Mouse (Mus musculus) brain, adult 2 months (tissue): Measurements from ENCODE around the gene Lekr1.

Experiments
- DNase-seq: peaks from one replicate; pipeline ENCODE4 v3.0.0; 2011; ENCODE audit warnings: low read depth, low spot score

Lekr1 gene

DNA sequence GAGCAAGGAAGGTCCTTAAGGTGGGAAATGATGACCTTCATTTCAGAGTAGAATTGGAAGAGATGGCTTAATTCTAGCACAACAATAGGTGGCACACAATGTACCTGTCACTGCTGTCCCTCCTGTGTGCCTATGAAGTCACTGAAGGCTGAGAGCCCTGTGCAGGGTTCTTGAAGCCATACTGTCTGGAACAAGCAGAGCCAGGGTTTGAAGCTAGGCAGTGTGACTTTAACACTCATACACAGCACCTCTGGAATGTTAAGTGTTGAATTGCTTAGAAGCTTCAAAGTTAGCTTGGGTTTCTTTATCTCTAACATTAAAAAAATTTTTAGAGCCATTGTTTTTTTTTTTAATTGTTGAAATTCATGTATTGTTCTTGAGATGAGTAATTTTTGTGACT, 100.4 kb downstream of the Lekr1 start:
- DNase-seq: no peak

GRCm38 (mm10) chr3:65767202-65767862, 101.3 kb downstream of the Lekr1 start:
- peak; percentile 25 for DNase-seq

DNA sequence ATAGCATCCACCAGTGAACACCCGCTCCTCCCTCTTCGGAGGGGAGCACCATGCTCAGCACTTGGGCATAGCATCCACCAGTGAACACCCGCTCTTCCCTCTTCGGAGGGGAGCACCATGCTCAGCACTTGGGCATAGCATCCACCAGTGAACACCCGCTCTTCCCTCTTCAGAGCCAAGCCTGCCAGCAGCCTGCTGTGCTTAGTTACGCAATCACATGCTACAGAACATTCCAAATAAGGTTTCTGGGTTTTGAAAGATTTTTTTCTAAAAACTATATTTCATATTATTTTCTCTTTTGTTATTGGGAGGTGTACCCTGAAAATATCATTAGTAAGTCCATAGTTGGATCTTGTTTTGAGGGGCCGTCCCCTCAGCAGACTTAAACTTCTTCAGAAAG, 103.6 kb downstream of the Lekr1 start:
- peak; percentile 9 for DNase-seq

GRCm38 (mm10) chr3:65773910-65774309, 107.9 kb downstream of the Lekr1 start:
- no peak for DNase-seq

DNA sequence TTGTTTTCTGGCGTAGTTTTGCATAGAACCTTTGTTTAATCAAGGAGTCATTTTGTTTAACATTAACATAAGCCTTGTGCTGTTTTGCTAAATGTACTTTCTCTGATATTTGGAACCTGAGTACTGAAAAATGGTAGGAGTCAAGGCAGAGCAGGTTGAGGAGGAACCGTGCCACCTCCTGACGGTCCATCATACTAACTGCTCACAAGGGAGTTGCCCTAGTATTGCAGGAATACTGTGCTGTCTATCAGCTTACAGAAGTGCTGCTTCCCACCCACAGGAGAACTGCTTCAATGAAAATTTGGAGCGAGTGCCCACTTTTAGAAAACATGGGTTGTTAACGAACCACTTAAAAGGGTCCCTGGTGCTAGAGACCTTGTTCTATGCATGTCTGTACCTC, 109.1 kb downstream of the Lekr1 start:
- DNase-seq: no peak

DNA sequence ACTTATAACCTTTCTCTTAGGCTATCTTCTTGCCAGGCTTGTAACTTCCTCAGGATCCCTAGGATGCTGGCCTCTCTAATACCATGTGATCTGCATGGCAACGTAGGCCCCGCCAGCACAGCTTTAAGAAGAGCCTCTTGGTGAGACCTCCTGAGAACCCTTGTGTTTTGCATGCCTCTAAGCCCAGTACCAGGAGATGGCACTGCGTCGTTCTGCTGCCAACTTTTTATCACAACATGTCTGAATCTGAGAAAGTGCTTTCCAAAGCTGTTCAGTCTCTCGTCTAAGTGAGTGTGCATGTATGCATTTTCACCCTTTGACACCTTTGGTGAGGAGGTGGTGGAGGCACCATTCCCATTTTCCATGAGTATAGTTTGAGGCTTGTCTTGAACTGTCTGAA, 116.2 kb downstream of the Lekr1 start:
- DNase-seq: peak; percentile 16

GRCm38 (mm10) chr3:65790076-65790685, 124.2 kb downstream of the Lekr1 start:
- no peak for DNase-seq

DNA sequence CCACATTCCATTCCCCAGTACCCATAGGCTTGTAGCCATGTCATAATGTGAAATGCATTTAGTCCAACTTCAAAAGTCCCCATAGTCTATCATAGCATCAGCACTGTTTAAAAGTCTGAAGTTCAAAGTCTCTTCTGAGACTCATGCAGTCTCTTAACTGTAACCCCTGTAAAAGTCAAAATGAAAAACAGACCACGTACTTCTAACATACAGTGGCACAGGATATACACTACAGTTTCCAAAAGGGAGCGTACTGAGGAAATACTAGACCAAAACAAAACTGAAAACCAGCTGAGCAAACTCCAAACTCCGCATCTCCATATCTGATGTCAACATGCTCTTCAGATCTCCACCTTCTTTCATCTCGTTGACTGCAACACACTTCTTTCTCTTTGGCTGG, 127.5 kb downstream of the Lekr1 start:
- DNase-seq: no peak

GRCm38 (mm10) chr3:65794711-65795110, 128.7 kb downstream of the Lekr1 start:
- no peak for DNase-seq

GRCm38 (mm10) chr3:65797345-65798137, 131.5 kb downstream of the Lekr1 start:
- DNase-seq: no peak

- no peak for DNase-seq
These were observed 134.9 kb downstream of the Lekr1 start for GRCm38 (mm10) chr3:65800962-65801361.

- DNase-seq: peak; percentile 8
These were observed 136.2 kb downstream of the Lekr1 start for GRCm38 (mm10) chr3:65802185-65802584.

DNA sequence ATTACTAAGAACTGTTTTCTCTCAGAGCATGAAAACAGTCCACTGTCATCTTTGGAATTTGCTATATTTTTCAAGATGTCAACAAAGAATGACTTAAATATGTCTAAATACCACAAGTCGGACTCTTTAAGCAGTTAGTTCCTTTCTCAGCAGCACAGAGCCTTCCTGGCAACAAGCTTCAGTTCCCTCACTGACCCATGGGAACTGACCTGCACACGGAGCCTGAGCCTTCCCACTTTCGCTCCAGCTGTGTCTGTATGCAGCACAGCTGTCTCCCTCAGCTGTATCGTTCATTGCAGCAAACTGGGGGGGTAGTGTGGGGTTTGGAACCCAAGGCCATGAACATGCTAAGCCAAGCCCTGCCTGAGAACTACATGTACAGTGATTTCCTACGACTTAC, 136.8 kb downstream of the Lekr1 start:
- DNase-seq: no peak

DNA sequence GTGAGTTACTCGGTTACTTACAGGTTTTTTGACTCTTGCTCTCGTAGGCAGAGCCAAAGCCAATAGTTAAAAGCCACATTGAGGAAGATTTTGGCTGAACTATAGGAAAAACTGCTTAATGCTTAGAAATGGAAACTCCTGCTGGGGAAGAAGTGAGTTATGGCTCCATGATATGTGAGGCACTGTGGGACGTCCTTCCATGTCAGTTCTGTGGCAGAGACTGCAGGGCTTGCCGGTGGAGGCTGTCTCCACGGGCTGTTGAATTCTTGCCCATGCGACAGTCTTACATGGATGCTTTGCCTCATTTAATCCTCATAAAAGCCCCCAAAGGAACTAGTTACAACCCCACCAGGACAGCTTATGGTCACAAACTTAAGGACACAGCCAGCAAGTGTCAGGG, 148.9 kb downstream of the Lekr1 start:
- DNase-seq: no peak

DNA sequence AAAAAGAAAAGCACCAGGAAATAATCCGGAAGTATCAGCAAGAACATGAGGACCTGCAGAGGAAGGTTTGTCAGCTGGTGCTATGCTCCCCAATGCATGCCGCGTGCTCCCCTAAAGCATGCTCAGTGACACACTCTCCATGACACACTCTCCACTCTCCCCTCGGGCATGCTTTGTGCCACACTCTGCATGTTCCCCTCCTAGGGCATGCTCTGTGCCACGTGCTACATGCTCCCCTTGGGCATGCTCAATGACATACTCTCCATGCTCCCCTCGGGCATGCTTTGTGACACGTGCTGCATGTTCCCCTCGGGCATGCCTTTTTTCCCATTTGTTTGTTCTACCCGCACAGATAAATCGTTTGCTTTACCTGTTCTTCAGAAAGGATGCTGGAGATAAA, 150.0 kb downstream of the Lekr1 start:
- DNase-seq: no peak

GRCm38 (mm10) chr3:65818597-65818996, 152.6 kb downstream of the Lekr1 start:
- DNase-seq: no peak

DNA sequence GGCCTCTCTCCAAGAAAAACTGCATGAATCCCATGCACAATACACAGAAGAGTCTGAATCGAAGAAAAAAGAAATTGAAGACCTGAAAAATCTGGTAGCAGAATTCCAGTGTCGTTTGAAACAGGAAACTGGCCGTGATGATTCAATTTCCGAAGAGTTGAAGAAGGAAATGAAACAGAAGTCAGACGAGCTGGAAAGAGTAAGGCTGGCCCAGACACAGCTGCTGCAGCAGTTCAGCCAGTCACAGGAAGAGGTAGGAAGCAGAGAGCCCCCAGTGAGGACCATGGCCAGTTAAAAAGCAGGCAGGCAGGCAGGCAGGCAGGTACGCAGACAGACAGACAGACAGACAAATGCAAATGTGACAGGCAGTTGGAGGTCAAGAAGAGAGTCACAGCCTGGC, 153.8 kb downstream of the Lekr1 start:
- no peak for DNase-seq

GRCm38 (mm10) chr3:65824886-65825285, 158.9 kb downstream of the Lekr1 start:
- no peak for DNase-seq

DNA sequence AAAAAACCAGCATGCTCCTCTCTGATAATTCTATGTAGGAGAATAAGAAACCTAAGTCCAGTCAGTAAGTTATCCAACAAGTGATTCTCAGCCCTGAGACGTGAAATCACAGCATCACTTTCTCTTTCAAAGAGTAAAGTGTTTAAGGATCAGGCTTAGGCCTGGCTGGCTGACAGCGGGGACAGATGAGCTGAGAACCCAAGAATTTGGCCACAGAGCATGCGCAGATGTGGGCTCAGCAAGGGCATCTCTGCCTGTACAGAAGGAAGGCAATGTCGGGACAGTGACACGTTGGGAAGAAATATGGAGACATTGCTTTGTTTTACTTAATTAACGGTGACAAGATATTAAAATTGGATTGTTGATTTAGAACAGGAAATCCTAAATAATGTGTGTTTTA, 160.7 kb downstream of the Lekr1 start:
- DNase-seq: no peak

GRCm38 (mm10) chr3:65827400-65827799, 161.4 kb downstream of the Lekr1 start:
- no peak for DNase-seq

DNA sequence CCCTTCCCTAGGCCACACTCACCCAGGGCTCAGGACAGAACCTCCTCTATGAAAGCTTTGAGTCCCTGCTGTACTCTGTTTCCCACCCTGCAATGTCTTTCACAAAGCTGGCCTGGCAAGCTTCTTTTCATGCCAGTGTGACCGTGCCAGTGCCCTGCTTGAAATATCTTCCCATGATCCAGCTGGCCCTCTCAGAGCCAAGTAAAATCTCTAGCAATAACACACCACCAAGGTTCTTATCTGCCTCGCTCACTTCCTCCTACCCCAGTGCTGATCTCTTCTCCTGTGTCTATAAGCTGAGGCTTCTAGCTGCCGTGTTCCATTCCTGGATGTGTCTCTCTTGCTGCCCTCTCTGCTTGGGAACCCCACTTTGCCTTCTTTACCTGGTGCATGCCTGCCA, 162.0 kb downstream of the Lekr1 start:
- DNase-seq: no peak

DNA sequence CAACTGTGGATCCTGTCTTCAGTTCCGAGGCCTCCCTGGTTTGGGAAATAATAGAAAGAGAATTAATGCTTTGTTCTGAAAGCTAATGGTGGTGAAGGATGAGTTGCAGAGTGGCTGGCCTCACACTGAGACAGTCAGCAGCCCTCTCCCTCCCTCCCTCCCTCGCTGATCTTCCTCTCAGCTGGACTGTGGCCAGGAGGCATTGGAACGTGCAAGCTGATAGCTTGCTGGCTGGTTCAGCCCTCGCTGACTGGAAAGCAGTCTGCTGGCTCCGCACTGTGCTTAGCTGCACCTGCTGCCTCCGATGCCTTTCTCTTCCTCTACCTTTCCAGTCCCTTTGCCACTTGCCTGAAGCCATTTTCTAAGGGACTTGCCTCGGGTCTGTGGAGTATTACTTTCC, 163.2 kb downstream of the Lekr1 start:
- peak; percentile 80 for DNase-seq

DNA sequence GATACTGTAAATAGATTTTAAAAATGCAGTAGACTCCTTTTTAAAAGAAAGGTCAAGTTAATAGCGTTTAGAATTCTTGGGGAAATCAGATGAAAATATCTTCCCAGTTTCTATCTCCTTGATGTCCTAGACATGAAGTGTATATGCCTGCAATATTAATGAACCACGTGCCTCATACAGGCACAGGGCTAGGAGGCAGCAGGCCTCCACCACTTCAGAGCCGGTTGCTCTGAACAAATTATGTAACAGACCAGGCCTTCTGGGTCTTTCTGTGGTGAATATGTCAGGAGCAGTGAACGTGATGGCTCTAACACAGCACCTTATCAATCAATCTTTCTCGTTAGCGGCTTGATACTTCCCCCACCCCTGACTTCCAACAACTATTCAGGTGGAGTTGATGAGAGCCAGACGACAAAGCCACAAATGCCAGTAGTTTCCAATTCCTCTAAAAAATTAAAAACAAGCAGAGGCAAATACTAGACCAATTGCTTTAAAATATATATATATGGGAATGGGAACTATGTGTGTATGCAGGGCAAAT, 164.0 kb downstream of the Lekr1 start:
- no peak for DNase-seq
